Mouse (Mus musculus) hindbrain, embryonic 11.5 days (tissue): ENCODE results near the gene Eif3b. TPM values are rescaled to one million over a fixed set of nuclear protein-coding genes. Genes with fewer than 3 reads are reported as not detected.
"Not testable (repeated sequence)": the region's sequence is repeated elsewhere in the genome, so short reads cannot be mapped to it uniquely, and the experiment has no call there.

Source experiments
- ATAC-seq: fragments of 200-750 bp; cut with Nextera tagmentation; 2 replicates; pipeline ENCODE4 v1.8.0; 2017; ENCODE audit warnings: mild to moderate bottlenecking, moderate TSS enrichment, moderate library complexity; ENCODE audit not compliant: low FRiP score
- DNase-seq: peaks from one replicate; pipeline ENCODE4 v3.0.0-alpha.2; 2015; ENCODE audit warnings: low spot score
- H3K27ac ChIP-seq: fragments of 300-500 bp; sonication (generic); 2 replicates; pipeline ENCODE4 v1.5.1; 2014; ENCODE audit warnings: mild to moderate bottlenecking, low read depth, low read length
- H3K27me3 ChIP-seq: fragments of 300-500 bp; sonication (generic); 2 replicates; pipeline ENCODE4 v1.6.1; 2014; ENCODE audit warnings: mild to moderate bottlenecking, low read length, moderate library complexity, mixed read lengths; ENCODE audit not compliant: control insufficient read depth, insufficient read depth
- H3K36me3 ChIP-seq: fragments of 300-500 bp; sonication (generic); 2 replicates; pipeline ENCODE4 v1.6.1; 2014; ENCODE audit warnings: mild to moderate bottlenecking, low read length, moderate library complexity, mixed read lengths; ENCODE audit not compliant: control insufficient read depth, insufficient read depth
- H3K4me1 ChIP-seq: fragments of 300-500 bp; sonication (generic); replicated peaks from 2 replicates; pipeline ENCODE4 v1.6.1; 2014; ENCODE audit warnings: low read length, mixed read lengths; ENCODE audit not compliant: control insufficient read depth, insufficient read depth
- H3K4me2 ChIP-seq: fragments of 300-500 bp; sonication (generic); replicated peaks from 2 replicates; pipeline ENCODE4 v1.6.1; 2014; ENCODE audit warnings: mild to moderate bottlenecking, low read depth, low read length
- H3K4me3 ChIP-seq: fragments of 300-500 bp; sonication (generic); 2 replicates; pipeline ENCODE4 v1.5.1; 2014; ENCODE audit warnings: low read depth, low read length
- H3K9ac ChIP-seq: fragments of 300-500 bp; sonication (generic); 2 replicates; pipeline ENCODE4 v1.6.1; 2014; ENCODE audit warnings: low read depth, low read length
- H3K9me3 ChIP-seq: fragments of 300-500 bp; sonication (generic); 2 replicates; pipeline ENCODE4 v1.6.1; 2016; ENCODE audit warnings: low read length; ENCODE audit not compliant: control insufficient read depth
- WGBS: fragments of 180-500 bp; shearing (Covaris S2); extraction: QIAGEN DNeasy Blood & Tissue Kit; methylation state at CpG from one replicate; pipeline ENCODE4 v1.1.7; 2014; 5-methylcytosine and 5-hydroxymethylcytosine counted together
- polyA plus RNA-seq: library from polyadenylated mRNA; unstranded; fragments of >200 nt; fragmentation: Nextera tagmentation; extraction: Ambion mirVana; gene quantifications from 2 replicates; pipeline ENCODE4 v1.2.1, GENCODE M21; 2014

Eif3b gene
- polyA plus RNA-seq, 1 experiment from 2014 or later, result 168 TPM

GRCm38 (mm10) chr5:140445345-140445744, 26.2 kb downstream of the Eif3b start, which contains the start of gene Gm4869:
Gene Gm4869 (plus strand): TSS chr5:140445645.
- WGBS, result 93% methylated on average over 5 of the region's 5 CpGs
- H3K36me3 ChIP-seq, result peaks cover 15% of the 10 kb centered on the region
- H3K4me1 ChIP-seq, result no peaks in the 10 kb centered on the region

GRCm38 (mm10) chr5:140446054-140446453, 26.9 kb downstream of the Eif3b start:
- no peak for ATAC-seq
- Histone ChIP-seq H3K4me1 (no peaks in the 10 kb centered on the region), H3K4me3 (no peak overlapping the region), H3K36me3 (peaks cover 15% of the 10 kb centered on the region; the same call in 1 of the 2 replicates), H3K27ac (no peak overlapping the region), H3K4me2 (no peak overlapping the region), H3K27me3 (no peaks in the 10 kb centered on the region), H3K9me3 (no peaks in the 10 kb centered on the region), H3K9ac (no peak overlapping the region)
- 82% methylated on average over 7 of the region's 7 CpGs for WGBS
- DNase-seq, result no peak

More at GRCm38 (mm10) chr5:140445345-140445744, 26.2 kb downstream of the Eif3b start, which contains the start of gene Gm4869:
- Histone ChIP-seq H3K9me3 (no peaks in the 10 kb centered on the region), H3K4me3 (no peak within 1 kb of the TSS), H3K27ac (no peak within 1 kb of the TSS), H3K9ac (no peak within 1 kb of the TSS), H3K4me2 (no peak within 1 kb of the TSS), H3K27me3 (no peaks in the 10 kb centered on the region)
- no peak for ATAC-seq
- DNase-seq, result no peak

GRCm38 (mm10) chr5:140454488-140454887, 35.4 kb downstream of the Eif3b start:
- H3K4me3 ChIP-seq, result no peak overlapping the region
- H3K27me3 ChIP-seq, result no peaks in the 10 kb centered on the region
- no peak overlapping the region for H3K9ac ChIP-seq
- H3K4me2 ChIP-seq, result no peak overlapping the region
- H3K27ac ChIP-seq, result no peak overlapping the region
- ATAC-seq (no peak), DNase-seq (no peak)
- H3K9me3 ChIP-seq, result no peaks in the 10 kb centered on the region
- H3K4me1 ChIP-seq, result no peaks in the 10 kb centered on the region
- no peaks in the 10 kb centered on the region for H3K36me3 ChIP-seq

GRCm38 (mm10) chr5:140455466-140455865, 36.3 kb downstream of the Eif3b start:
- H3K36me3 ChIP-seq, result no peaks in the 10 kb centered on the region
- ATAC-seq (no peak), DNase-seq (no peak)
- no peaks in the 10 kb centered on the region for H3K27me3 ChIP-seq
- WGBS, result 60% methylated on average over 2 of the region's 2 CpGs
- H3K4me3 ChIP-seq, result no peak overlapping the region
- no peak overlapping the region for H3K27ac ChIP-seq
- no peaks in the 10 kb centered on the region for H3K4me1 ChIP-seq
- H3K9me3 ChIP-seq, result no peaks in the 10 kb centered on the region
- H3K4me2 ChIP-seq, result no peak overlapping the region
- no peak overlapping the region for H3K9ac ChIP-seq

- H3K4me3 ChIP-seq, result no peak overlapping the region
- ATAC-seq, result no peak
- no peaks in the 10 kb centered on the region for H3K27me3 ChIP-seq
- no peaks in the 10 kb centered on the region for H3K36me3 ChIP-seq
- H3K9ac ChIP-seq, result no peak overlapping the region
- no peak overlapping the region for H3K4me2 ChIP-seq
- no peak overlapping the region for H3K27ac ChIP-seq
- no peaks in the 10 kb centered on the region for H3K9me3 ChIP-seq
- DNase-seq, result no peak
- 70% methylated on average over 3 of the region's 3 CpGs for WGBS
- no peaks in the 10 kb centered on the region for H3K4me1 ChIP-seq
Measured at GRCm38 (mm10) chr5:140461476-140461875, 42.3 kb downstream of the Eif3b start.

- H3K9me3 ChIP-seq, ATAC-seq, H3K9ac ChIP-seq, H3K4me1 ChIP-seq, H3K27ac ChIP-seq, H3K36me3 ChIP-seq, H3K4me3 ChIP-seq, H3K27me3 ChIP-seq, H3K4me2 ChIP-seq, DNase-seq: not testable (repeated sequence)
- 90% methylated on average over 2 of the region's 2 CpGs for WGBS
Measured at GRCm38 (mm10) chr5:140463151-140463550, 44.0 kb downstream of the Eif3b start.

- H3K4me2 ChIP-seq, result no peak overlapping the region
- no peak overlapping the region for H3K4me3 ChIP-seq
- H3K27ac ChIP-seq, result no peak overlapping the region
- ATAC-seq (no peak), DNase-seq (no peak)
- no peaks in the 10 kb centered on the region for H3K9me3 ChIP-seq
- WGBS, result 74% methylated on average over 2 of the region's 2 CpGs
- H3K9ac ChIP-seq, result no peak overlapping the region
- no peaks in the 10 kb centered on the region for H3K4me1 ChIP-seq
- H3K36me3 ChIP-seq, result no peaks in the 10 kb centered on the region
- no peaks in the 10 kb centered on the region for H3K27me3 ChIP-seq
Measured at GRCm38 (mm10) chr5:140464943-140465342, 45.8 kb downstream of the Eif3b start.

- WGBS, result 80% methylated on average over 3 of the region's 3 CpGs
- no peak for ATAC-seq
Measured at GRCm38 (mm10) chr5:140472336-140472735, 53.2 kb downstream of the Eif3b start.

GRCm38 (mm10) chr5:140481458-140481857, 62.3 kb downstream of the Eif3b start:
- Histone ChIP-seq H3K9ac (no peak overlapping the region), H3K4me3 (no peak overlapping the region), H3K27ac (no peak overlapping the region), H3K4me2 (no peak overlapping the region), H3K27me3 (no peaks in the 10 kb centered on the region), H3K9me3 (no peaks in the 10 kb centered on the region), H3K36me3 (no peaks in the 10 kb centered on the region), H3K4me1 (no peaks in the 10 kb centered on the region)
- ATAC-seq, result no peak
- WGBS, result 82% methylated on average over 4 of the region's 4 CpGs
- DNase-seq, result no peak

More at GRCm38 (mm10) chr5:140472336-140472735, 53.2 kb downstream of the Eif3b start:
- no peaks in the 10 kb centered on the region for H3K27me3 ChIP-seq
- H3K36me3 ChIP-seq, result no peaks in the 10 kb centered on the region
- no peaks in the 10 kb centered on the region for H3K9me3 ChIP-seq
- no peaks in the 10 kb centered on the region for H3K4me1 ChIP-seq
- H3K9ac ChIP-seq, result no peak overlapping the region
- no peak overlapping the region for H3K4me2 ChIP-seq
- no peak overlapping the region for H3K4me3 ChIP-seq
- no peak overlapping the region for H3K27ac ChIP-seq
- DNase-seq, result no peak
